Mouse (Mus musculus): ENCODE measurements at regions not wholly inside any gene's neighbourhood (a gene's known extent, or its start where the extent isn't known, plus 50 kb on each side); places are given as distances from the start of the nearest gene placed in this dataset.

DNA sequence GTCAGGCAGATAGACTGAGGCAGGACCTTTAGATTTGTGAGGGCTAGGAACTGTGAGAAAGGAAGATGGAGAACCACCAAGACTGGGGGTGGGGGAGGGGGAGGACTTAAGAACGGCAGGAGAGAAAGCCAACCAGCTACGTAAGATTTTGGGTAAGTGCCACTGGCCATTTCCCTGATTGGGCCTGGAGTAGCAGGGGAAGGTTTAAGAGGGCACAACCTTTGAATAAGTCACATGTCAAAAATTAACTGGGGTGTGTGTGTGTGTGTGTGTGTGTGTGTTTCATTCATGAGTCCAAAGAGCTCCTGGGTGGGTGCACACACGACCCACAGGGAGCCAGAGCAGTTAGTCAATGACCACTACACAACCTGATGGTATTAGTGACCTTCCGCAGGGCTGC is 161.6 kb upstream of the Ctnnb1 start:
- POLR2A ChIA-PET = interaction anchor here in 2 of 4 experiments (0.5 to 1.5 kb wide), 5 partner anchors 24 to 252 kb away, joined by 3 to 5 read pairs (median 3); no protein-coding TSS in a partner anchor
- CTCF ChIA-PET = interaction anchor here in 1 of 4 experiments (1.0 kb wide), 1 partner anchor 76 kb away, joined by 3 read pairs; no protein-coding TSS in a partner anchor

GRCm38 (mm10) chr9:120769056-120769455 is 160.0 kb upstream of the Ctnnb1 start:
- ChIA-PET CTCF (interaction anchor here in 1 of 4 experiments (0.6 kb wide), 1 partner anchor 104 kb away, joined by 10 read pairs; no protein-coding TSS in a partner anchor), POLR2A (interaction anchor here in 3 of 4 experiments (0.6 to 1.5 kb wide), 10 partner anchors 10 to 165 kb away, joined by 3 to 4 read pairs (median 3); no protein-coding TSS in a partner anchor)

DNA sequence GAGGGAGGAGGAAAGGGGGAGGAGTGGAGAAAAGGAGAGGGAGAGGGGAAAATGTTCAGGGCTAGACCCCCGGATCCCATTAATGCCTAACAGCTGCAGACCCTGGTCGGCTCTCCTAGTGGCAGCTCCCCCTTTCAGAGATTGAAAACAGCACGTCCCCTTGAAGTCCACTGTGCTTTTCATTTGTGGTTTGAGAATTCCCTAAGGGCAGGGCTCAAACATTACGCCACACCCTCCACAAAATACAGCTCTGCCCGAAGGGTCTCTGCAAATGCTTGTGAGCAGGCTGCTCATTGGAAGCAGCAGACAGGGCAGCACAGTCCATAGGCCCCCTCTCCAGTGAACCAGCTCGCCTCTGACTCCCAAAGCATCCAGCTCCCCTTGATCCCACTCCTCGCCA is 159.3 kb upstream of the Ctnnb1 start:
- ChIA-PET CTCF (interaction anchor here in 1 of 4 experiments (0.6 kb wide), 1 partner anchor 104 kb away, joined by 10 read pairs; no protein-coding TSS in a partner anchor), POLR2A (interaction anchor here in 3 of 4 experiments (0.5 to 1.3 kb wide), 12 partner anchors 10 to 165 kb away, joined by 3 to 6 read pairs (median 3); no protein-coding TSS in a partner anchor)

- POLR2A ChIA-PET = interaction anchor here in 1 of 4 experiments (0.5 kb wide), 1 partner anchor 80 kb away, joined by 3 read pairs; no protein-coding TSS in a partner anchor
- CTCF ChIA-PET = no interaction called here
Observed at GRCm38 (mm10) chr9:120770886-120771285, 158.1 kb upstream of the Ctnnb1 start.

DNA sequence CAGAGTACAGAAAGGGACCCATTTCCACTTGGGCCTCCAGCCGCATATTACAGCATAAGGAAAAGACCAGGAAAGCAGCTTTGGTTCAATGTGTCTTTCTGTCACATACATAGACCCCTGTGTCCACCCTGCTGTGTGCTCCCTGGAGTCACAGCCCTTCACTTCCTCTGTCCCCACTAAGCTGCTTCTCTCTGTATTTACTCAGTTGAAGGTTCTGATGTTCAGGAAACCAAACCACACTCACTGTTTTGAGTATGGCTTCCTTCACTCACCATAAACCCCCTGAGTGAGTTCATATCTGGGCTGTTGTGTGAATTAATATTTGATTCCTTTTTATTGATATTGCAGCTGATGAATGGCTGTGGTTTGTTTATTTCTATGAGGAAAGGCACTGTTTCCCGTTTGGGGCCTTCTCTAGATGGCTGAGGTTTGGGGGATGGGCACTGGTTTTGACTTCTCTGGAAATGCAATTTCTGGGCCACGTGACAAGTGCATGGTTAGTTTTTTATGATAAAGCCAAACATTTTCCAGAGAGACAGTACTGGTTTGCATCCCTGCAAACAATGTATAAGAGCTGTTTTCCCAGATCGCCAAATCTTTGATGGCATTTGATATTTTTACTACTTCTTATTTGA is 157.0 kb upstream of the Ctnnb1 start:
- POLR2A ChIA-PET = interaction anchor here in 2 of 4 experiments (0.8 to 1.6 kb wide), 3 partner anchors 63 to 143 kb away, joined by 3 read pairs; no protein-coding TSS in a partner anchor
- CTCF ChIA-PET = interaction anchor here in 1 of 4 experiments (0.7 kb wide), 1 partner anchor 16 kb away, joined by 3 read pairs; no protein-coding TSS in a partner anchor

- ChIA-PET CTCF (interaction anchor here (0.6 to 1.7 kb wide), 20 partner anchors 10 to 1175 kb away, joined by 3 to 14 read pairs (median 3); no protein-coding TSS in a partner anchor), POLR2A (interaction anchor here (0.6 to 1.8 kb wide), 7 partner anchors 9 to 192 kb away, joined by 3 to 9 read pairs (median 3); no protein-coding TSS in a partner anchor)
Observed at GRCm38 (mm10) chr9:120774251-120774650, 154.8 kb upstream of the Ctnnb1 start.

DNA sequence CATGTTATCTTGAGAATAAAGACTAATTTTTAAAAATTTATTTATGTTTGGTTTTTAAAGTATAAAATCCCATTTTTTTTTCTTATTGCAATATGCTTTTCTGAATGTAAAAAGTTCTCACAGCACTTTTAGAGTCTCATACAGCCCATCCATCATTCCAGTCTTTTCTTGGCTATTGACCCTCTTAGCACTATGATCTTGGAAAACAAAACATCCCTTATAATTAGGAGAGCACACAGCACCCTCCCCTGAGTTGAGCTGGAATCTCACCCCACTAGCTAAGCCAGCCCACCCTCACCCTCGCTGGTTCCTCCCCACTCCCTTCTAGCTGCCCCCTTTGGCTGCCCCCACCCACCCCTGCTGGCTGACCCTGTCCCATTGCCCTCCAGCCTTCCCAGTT is 154.2 kb upstream of the Ctnnb1 start:
- POLR2A ChIA-PET = interaction anchor here in 3 of 4 experiments (0.6 to 1.8 kb wide), 8 partner anchors 9 to 629 kb away, joined by 3 to 9 read pairs (median 3); no protein-coding TSS in a partner anchor
- CTCF ChIA-PET = interaction anchor here (0.6 to 1.7 kb wide), 15 partner anchors 10 to 1175 kb away, joined by 3 to 14 read pairs (median 3); no protein-coding TSS in a partner anchor

DNA sequence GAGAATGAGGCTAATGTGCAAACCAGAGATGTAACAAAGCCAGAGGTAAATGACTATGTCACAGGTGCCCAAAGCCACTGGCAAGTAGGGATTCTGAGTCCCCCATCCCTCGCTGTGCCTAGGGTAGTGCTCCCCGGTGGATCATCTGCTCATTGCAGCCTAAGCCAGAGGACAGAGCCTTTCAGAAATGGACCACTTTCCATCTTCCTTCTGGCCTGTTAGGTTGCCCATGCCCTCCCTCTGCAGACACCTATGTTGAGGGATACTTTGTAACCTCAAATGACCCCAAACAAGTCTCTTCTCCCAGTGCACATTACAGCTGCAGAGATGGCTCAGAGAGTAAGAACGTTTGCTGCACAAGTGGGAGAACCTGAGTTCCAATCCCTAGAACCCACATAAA is 153.3 kb upstream of the Ctnnb1 start:
- POLR2A ChIA-PET = interaction anchor here in 2 of 4 experiments (0.5 to 1.6 kb wide), 2 partner anchors 23 to 52 kb away, joined by 3 to 4 read pairs; no protein-coding TSS in a partner anchor

DNA sequence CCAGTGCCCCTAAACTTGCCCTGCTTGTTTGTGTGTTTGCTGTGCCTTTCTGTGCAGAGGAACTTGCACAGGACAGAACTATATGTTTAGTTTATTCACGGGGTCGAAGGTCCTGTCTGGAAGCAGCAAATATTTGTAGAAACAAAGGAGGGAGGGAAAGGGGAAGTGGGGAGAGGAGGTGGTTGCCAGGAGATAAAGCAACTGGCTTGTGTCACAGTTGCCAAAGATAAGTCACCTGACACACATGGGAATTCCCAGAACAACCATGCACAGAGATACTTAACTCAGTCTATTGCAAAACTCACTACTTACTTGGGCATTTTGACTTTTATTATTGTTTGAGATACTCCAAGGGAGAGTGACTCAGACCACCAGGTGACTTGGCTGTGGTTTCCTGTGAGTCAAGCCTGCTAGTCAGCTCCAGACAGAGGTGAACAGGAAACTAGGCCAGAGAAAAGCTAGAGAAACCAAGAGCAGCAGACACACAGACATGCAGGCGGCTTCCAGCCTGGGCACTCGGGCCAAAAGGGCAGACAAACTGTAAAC is 152.5 kb upstream of the Ctnnb1 start:
- ChIA-PET POLR2A (interaction anchor here in 2 of 4 experiments (0.7 to 1.3 kb wide), 2 partner anchors 11 to 45 kb away, joined by 3 read pairs; no protein-coding TSS in a partner anchor), CTCF (no interaction called here)

More for the DNA sequence above, 153.3 kb upstream of the Ctnnb1 start:
- CTCF ChIA-PET = no interaction called here

- CTCF ChIA-PET = interaction anchor here in 1 of 4 experiments (0.7 kb wide), 1 partner anchor 687 kb away, joined by 3 read pairs; no protein-coding TSS in a partner anchor
- POLR2A ChIA-PET = interaction anchor here in 2 of 4 experiments (0.6 to 1.3 kb wide), 3 partner anchors 12 to 136 kb away, joined by 3 read pairs; no protein-coding TSS in a partner anchor
Observed at GRCm38 (mm10) chr9:120777016-120777415, 152.0 kb upstream of the Ctnnb1 start.

DNA sequence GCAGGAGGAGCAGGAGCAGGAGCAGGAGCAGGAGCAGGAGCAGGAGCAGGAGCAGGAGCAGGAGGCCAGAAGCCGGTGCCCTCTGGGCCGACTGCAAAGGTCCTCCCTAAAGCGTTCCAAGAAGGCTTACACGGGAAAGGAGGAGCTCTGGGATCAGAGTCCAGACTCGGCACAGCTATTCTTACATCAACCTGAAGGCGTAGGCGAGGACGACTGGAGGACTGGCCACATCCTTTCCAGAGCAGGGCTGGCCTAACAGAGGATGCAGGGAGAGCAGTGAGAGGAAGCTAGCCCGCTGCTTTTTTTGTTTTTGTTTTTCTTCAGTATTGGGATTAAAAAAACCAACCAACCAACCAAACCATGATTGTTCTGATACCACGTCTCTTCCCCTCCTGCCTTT is 151.5 kb upstream of the Ctnnb1 start:
- CTCF ChIA-PET = interaction anchor here in 1 of 4 experiments (0.7 kb wide), 1 partner anchor 687 kb away, joined by 3 read pairs; no protein-coding TSS in a partner anchor

GRCm38 (mm10) chr9:120778423-120778822 is 150.6 kb upstream of the Ctnnb1 start:
- ChIA-PET CTCF (interaction anchor here in 1 of 4 experiments (0.6 kb wide), 1 partner anchor 16 kb away, joined by 8 read pairs; no protein-coding TSS in a partner anchor), POLR2A (interaction anchor here in 2 of 4 experiments (1.0 to 1.3 kb wide), 3 partner anchors 13 to 69 kb away, joined by 3 to 6 read pairs (median 3); no protein-coding TSS in a partner anchor)

More for the DNA sequence above, 151.5 kb upstream of the Ctnnb1 start:
- POLR2A ChIA-PET = interaction anchor here in 3 of 4 experiments (0.6 to 1.3 kb wide), 4 partner anchors 12 to 173 kb away, joined by 3 read pairs; no protein-coding TSS in a partner anchor

DNA sequence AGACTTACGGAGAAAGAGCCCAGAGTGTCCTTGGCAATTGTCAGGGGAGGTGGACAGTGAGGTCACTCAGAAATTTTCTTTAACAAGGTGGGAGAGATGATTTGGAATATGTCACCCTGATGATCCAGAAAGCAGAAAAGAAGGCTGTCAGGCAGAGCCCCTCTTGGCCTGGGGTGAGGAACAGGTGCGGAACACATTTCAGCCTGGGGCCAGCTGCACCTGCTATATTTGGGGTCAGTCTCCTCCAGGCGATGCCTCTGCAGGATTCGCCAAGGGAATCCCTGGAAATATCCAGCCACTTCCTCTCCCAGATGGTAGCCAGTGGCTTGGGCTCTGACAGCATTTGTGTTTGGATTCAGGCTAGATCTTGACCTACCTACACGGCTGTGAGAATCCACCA is 134.8 kb upstream of the Ctnnb1 start:
- CTCF ChIA-PET = interaction anchor here in 2 of 4 experiments (1.0 to 1.1 kb wide), 2 partner anchors 16 to 104 kb away, joined by 3 to 8 read pairs; no protein-coding TSS in a partner anchor

GRCm38 (mm10) chr9:120796111-120796880 is 132.7 kb upstream of the Ctnnb1 start:
- CTCF ChIA-PET = interaction anchor here in 1 of 4 experiments (0.6 kb wide), 1 partner anchor 80 kb away, joined by 4 read pairs; no protein-coding TSS in a partner anchor
- POLR2A ChIA-PET = interaction anchor here in 1 of 4 experiments (1.6 kb wide), 1 partner anchor 46 kb away, joined by 3 read pairs; no protein-coding TSS in a partner anchor

More for the DNA sequence above, 134.8 kb upstream of the Ctnnb1 start:
- POLR2A ChIA-PET = no interaction called here

DNA sequence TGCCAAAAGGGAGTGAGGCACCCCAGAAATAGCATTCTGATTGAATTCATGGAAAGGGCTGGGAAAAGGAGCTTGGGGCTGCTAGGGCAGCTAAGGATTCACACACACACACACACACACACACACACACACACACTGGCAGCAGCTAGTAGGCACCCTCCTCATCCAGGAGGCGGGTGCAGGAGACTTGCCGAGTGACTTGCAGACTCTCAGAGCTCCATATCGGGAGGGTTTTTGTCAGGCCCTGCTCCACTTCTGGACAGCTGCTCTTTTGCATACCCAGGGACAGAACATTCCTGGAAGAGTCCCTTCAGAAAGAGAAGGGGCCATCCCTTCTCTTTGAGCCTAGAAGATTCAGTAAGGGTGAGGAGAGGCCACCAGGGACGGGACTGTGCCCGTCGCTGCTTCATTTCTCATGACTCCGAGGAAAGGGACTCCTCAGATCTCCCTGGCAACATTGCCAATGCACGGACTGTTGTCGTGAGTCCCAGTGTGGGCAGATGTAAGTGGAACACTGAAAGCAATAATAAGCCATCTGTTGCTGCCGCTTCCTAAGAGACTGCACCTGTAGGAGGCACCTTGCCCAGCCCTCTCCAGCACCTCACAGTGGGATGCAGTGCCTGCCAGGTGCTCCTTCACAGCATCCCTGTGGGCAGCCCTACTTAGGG is 130.9 kb upstream of the Ctnnb1 start:
- CTCF ChIA-PET = interaction anchor here (0.5 to 1.3 kb wide), 5 partner anchors 17 to 587 kb away, joined by 3 to 4 read pairs (median 3); no protein-coding TSS in a partner anchor
- POLR2A ChIA-PET = interaction anchor here in 3 of 4 experiments (0.6 to 1.6 kb wide), 9 partner anchors 11 to 227 kb away, joined by 3 to 4 read pairs (median 3); partner anchors contain the start of gene Rpl14 (in 1 of the 3)

DNA sequence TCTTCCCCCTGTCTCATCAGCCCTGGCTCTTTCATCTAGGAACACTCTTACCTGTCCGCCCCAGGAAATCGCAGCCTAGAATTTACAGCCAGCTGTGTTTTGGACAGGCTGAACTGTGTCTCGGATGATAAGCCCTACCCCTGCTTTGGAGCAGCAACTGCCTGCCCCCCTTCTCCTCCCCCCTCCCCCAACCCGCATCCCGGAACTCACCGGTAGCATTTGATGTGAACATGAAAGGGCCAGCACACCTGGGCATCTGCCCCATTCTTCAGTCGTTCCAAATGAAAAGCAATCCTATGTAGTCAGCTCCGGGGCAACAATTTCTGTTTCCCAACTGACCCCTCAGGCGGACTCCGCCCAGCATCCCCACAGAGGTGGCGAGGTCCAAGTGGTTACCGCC is 130.1 kb upstream of the Ctnnb1 start:
- CTCF ChIA-PET = interaction anchor here in 3 of 4 experiments (0.7 to 1.3 kb wide), 3 partner anchors 20 to 216 kb away, joined by 3 to 11 read pairs (median 4); no protein-coding TSS in a partner anchor
- POLR2A ChIA-PET = interaction anchor here in 2 of 4 experiments (0.7 to 1.3 kb wide), 5 partner anchors 10 to 155 kb away, joined by 3 to 6 read pairs (median 4); no protein-coding TSS in a partner anchor

- CTCF ChIA-PET = no interaction called here
- POLR2A ChIA-PET = no interaction called here
Observed at GRCm38 (mm10) chr9:120802646-120803045, 126.4 kb upstream of the Ctnnb1 start.
